Mouse (Mus musculus): ENCODE data around the gene Dhx34.

The Dhx34 gene

DNA sequence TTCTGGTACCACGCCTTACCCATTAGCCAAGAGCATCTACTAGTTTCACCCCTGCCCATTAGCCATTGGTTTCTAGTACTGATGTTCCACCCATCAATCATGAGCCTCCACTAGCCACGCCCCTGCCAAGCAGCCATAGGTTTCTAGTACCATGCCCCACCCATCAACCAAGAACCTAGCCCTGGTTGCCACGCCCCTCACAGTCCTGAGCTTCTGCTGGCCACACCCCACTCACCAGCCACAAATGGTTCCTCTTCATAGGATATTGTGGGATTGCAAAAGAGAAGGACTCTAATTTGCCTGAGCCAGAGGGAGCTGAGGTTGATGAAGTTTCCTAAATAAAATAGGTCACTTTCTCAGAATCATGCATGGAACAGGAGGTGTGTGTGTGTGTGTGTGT is 61.1 kb downstream of the Dhx34 start:
- DNase-seq = no peak

DNA sequence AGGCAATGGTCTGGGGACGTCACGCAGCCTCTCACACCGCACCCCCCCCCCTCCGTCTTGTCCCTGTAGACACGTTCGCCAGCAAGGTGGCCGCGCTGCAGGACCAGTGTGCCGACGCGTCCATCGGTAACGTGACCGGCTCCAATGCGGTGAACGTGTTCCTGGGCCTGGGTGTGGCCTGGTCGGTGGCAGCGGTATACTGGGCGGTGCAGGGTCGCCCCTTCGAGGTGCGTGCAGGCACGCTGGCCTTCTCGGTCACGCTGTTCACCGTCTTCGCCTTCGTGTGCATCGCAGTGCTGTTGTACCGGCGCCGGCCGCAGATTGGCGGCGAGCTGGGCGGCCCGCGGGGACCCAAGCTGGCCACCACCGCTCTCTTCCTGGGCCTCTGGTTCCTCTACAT is 63.1 kb downstream of the Dhx34 start:
- no peak for DNase-seq

DNA sequence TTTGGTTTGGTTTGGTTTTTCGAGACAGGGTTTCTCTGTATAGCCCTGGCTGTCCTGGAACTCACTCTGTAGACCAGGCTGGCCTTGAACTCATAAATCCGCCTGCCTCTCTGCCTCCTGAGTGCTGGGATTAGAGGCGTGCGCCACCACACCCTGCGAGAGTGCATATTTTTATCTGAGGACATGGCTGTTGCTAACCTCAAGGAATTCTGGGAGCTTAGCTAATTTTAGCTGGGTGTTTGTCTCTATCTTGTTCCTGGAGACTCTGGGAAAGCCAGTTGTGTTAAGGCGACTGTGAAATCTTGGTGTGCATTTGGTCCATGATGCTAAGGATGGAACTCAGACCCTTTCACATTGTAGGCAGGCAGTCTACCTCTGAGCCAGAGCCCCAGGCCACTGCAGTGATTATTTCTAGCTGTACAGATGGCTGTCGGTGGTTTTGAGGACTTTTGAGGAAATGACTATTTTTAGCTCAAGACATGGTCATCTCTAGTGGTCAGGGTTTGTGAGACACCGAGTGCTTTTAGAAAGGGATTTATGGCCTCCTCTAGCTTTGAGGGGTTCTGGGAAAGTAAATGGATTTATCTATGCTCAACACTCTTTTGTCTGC is 65.6 kb downstream of the Dhx34 start:
- no peak for DNase-seq

DNA sequence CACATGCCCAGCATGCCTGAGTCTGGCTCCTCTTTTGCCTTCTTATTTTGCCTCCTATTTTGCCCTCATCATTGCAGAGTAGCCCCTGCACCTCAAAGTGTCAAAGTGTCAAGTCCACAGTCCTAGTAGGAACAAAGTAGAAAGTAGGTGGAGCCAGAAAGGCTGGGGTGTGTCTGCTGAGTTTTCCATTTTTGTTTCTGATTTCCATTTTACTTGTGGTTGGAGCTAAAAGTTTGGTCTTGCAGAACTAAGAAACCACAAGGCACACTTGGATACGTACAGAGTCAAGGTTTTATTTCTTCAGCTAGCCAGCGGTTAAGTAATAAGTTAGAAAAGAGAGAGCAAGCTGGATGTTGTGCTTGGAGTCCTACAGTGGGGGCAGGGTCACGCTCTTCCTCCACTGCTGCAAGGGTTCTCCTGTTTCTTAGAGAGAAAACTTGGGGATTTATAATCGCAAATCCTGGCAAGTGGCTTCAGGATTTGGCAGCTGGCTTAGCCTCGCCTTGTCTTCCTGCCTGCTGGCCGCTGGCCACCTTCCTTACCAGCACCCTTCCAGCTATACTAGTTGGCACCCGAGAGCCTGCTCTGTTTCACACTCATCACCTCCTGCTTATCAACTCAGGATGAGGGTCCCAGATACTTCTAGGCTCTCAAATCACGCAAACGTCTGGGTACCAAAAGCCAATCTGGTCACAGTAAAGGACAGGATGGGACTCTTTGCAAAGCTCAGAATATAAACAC is 66.5 kb downstream of the Dhx34 start:
- DNase-seq = no peak

DNA sequence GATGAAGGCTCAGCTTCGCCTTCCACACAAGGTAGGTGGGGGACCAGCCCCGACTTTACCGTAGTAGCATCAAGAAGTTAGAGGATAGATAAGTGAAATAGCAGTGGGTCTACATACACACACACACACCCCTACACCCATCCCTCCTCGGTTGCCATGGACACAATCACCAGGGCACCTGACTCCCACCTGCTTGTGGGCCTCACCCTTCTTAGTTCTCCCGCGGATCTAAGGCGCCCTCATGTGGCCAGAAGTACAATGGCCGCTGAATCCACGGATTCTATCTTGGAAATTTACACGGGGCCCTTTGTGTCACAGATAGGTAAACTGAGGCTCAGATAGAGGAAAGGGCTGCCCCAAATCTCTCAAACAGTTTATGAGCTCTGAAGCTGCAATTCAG is 68.3 kb downstream of the Dhx34 start:
- DNase-seq = peak; percentile 22 to 36

DNA sequence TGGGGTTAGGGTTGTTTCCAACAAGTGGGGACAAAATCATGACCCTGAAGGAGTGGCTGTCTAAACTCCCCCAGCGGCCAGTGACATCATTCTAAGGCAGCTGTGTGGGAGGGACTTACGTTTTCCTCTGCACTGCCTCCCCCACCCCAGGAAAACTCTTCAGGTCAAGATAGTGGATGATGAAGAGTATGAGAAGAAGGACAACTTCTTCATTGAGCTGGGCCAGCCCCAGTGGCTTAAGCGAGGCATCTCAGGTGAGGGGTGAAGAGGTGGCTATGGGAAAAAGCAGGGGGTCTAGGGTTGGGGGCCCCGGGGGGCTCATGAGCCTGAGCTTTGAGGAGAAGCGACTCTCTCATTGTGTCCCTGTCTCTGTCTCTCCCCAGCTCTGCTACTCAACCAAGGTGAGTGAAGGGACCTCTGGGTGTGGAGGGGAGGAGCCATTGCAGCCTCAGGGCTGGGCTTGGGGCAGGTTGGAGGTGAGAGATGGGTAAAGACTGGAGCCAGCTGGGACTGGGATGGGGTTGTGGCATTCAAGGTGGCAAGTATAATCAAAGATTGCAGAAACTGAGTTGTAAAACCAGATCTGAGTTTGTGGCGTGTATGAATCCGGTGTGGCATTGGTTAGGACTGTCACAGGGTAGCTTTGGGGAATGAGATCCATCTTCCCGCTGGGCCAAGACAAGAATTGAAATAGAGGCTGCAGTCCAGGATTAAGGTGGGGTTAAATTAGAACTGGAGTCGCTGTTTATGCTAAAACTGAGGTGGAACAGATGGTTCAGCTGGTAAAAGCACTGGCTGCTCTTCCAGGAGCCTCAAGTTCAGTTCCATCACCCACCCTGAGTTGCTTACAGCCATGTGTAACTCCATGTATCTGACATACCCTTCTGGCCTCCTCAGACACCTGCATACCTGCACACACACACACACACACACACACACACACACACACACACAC is 71.4 kb downstream of the Dhx34 start:
- DNase-seq = no peak

DNA sequence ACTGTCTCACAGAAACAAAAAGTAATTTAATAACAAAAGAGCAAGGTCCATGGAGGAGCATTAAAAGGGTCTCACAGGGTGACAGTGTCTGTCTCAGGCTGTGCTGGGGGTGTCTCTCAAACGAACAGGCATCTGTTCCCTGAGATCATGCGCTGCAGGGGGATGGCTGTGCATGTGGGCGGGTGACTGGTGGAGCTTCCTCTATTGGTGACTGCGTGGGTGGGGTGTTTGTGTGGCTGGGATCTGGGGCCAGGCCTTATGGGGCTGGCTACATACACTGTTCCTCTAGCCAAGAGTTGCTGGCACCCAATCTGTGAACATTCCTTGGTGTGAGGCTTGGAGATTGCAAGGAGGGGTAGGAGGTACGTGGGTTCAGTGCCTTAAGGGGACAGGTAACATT is 72.6 kb downstream of the Dhx34 start:
- DNase-seq = no peak

DNA sequence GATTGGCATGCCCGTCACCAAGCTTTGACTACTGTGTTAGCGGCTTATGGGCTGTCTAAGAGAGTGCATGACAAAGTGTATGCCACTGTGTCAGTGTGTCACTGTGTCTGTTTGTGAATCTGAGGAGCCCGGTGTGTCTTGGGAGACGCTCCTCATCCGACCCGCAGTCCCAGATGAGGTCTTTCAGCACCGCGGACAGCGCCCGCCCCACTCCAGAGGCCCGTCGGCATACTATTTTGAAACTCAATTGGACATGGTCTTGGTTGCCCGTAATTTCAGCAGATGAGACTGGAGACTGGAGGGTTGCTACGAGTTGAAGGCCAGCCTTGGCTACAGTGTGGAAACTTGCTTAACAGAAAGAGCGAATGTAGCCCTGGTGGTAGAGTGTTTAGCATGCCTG is 74.2 kb downstream of the Dhx34 start:
- peak in 1 of 2 experiments; percentile 49 for DNase-seq
